8 mouse cellular contexts compared by ENCODE assay signal in the genomic region with DNA sequence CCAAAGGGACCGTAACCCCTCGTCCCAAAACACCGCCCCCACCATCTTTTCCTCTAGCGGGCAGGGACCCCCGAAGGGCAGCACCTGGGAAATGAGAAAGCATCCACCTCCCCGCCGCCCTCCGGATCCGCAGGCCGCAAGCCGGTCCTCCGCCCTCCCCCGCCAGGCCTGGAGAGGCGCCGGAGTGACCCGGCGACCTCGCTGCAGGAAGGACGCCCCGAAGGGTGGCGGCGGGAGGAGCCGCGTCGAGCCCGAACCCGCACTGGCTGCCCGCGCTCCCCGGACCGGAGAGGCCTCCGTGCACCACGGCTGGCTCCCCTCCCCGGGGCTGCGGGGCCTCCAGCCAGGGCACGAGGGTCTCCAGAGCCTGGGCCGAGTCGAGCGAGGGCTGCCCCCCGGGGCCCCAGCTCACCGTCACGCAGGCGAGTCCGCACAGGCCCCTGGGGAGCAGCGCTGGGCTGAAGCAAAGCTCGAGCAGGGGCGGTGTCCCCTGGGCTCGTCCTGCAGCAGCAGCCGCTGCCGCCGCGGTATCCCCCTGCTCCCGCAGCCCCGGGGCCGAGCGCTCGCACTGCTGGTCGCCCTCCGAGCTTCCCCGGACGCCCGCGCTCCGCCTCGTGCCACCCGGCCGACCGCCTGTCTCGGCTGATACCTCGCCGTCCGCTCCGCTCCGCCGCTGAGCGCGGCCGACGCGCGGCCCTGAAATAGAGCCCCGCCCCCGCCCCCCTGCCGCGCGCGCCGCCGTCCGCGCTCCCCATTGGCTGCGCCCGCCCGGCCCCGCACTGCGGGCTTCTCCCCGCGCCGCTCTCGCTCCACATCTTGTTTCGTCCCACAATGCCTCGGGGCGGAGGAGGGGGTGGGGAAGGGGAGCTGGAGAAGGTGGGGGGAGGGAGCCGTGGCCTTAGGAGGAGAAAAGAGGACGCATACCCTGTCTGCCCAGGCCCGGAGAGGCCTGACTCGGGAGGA. TPM values are rescaled to one million over a fixed set of nuclear protein-coding genes. Genes with fewer than 3 reads are reported as not detected.
DNase-seq lines count a peak whose midpoint lies in the region; ATAC-seq lines count a peak whose summit lies in the region.

TSS of gene Dynll2 (minus strand) at position 703 of the 963 bp plus-strand sequence.

- peaks cover 21% of the 10 kb centered on the region for H3K36me3 ChIP-seq in embryonic facial prominence, embryonic 12.5 days
- peaks cover 5% of the 10 kb centered on the region for H3K36me3 ChIP-seq in limb, embryonic 11.5 days (ENCODE audit: control insufficient read depth, insufficient read depth, low read length)
- peaks cover 19% of the 10 kb centered on the region for H3K36me3 ChIP-seq in midbrain, embryonic 13.5 days

- peak within 1 kb of the TSS; percentile 95 for H3K27ac ChIP-seq in embryonic facial prominence, embryonic 12.5 days
- H3K27ac ChIP-seq in limb, embryonic 11.5 days (replicated peaks; ENCODE audit: low read depth, low read length) = peak within 1 kb of the TSS; percentile 91
- H3K27ac ChIP-seq in midbrain, embryonic 13.5 days = peak within 1 kb of the TSS; percentile 98

- peak within 1 kb of the TSS; percentile 91 for H3K4me2 ChIP-seq in embryonic facial prominence, embryonic 12.5 days (replicated peaks)
- H3K4me2 ChIP-seq in limb, embryonic 11.5 days (ENCODE audit: low read depth, severe bottlenecking) = peak within 1 kb of the TSS; percentile 54
- H3K4me2 ChIP-seq in midbrain, embryonic 13.5 days (replicated peaks) = peak within 1 kb of the TSS; percentile 93

- H3K9me3 ChIP-seq in embryonic facial prominence, embryonic 12.5 days = no peaks in the 10 kb centered on the region
- H3K9me3 ChIP-seq in limb, embryonic 11.5 days (ENCODE audit: control insufficient read depth, low read length) = no peaks in the 10 kb centered on the region
- no peaks in the 10 kb centered on the region for H3K9me3 ChIP-seq in midbrain, embryonic 13.5 days

- peaks cover 21% of the 10 kb centered on the region for H3K4me1 ChIP-seq in embryonic facial prominence, embryonic 12.5 days
- peaks cover 5% of the 10 kb centered on the region for H3K4me1 ChIP-seq in limb, embryonic 11.5 days (ENCODE audit: control insufficient read depth, insufficient read depth, low read length)
- peaks cover 46% of the 10 kb centered on the region for H3K4me1 ChIP-seq in midbrain, embryonic 13.5 days (replicated peaks)

- peak within 1 kb of the TSS; percentile 99 for H3K9ac ChIP-seq in embryonic facial prominence, embryonic 12.5 days
- H3K9ac ChIP-seq in limb, embryonic 11.5 days (ENCODE audit: low read length) = peak within 1 kb of the TSS; percentile 96
- peak within 1 kb of the TSS; percentile 96 for H3K9ac ChIP-seq in midbrain, embryonic 13.5 days (replicated peaks)

- peak; percentile 96 for ATAC-seq in embryonic facial prominence, embryonic 12.5 days (ENCODE audit: insufficient number of reproducible peaks, insufficient read depth, low FRiP score, low TSS enrichment)
- ATAC-seq in limb, embryonic 11.5 days (ENCODE audit: insufficient number of reproducible peaks, low FRiP score, low TSS enrichment, low read depth) = peak; percentile 95
- peak; percentile 96 for ATAC-seq in midbrain, embryonic 13.5 days

- DNase-seq in 3T3-L1 (ENCODE audit: low read depth, low spot score) = peak; percentile 89
- peak; percentile 90 to 94 for DNase-seq in adrenal gland, postnatal 36 days
- peak; percentile 100 for DNase-seq in heart, adult 11 months
- DNase-seq in kidney, adult 11 months = peak; percentile 87
- peak; percentile 91 for DNase-seq in limb, embryonic 11.5 days (ENCODE audit: low spot score)
- DNase-seq in spleen, adult 12 weeks (ENCODE audit: low spot score) = peak; percentile 63

- no peaks in the 10 kb centered on the region for H3K27me3 ChIP-seq in embryonic facial prominence, embryonic 12.5 days
- no peaks in the 10 kb centered on the region for H3K27me3 ChIP-seq in limb, embryonic 11.5 days (ENCODE audit: control insufficient read depth, insufficient read depth, low read length)
- H3K27me3 ChIP-seq in midbrain, embryonic 13.5 days = no peaks in the 10 kb centered on the region

- 2% methylated on average over 81 of the region's 107 CpGs for WGBS in embryonic facial prominence, embryonic 12.5 days
- under 1% methylated on average over 89 of the region's 107 CpGs for WGBS in limb, embryonic 11.5 days
- WGBS in midbrain, embryonic 13.5 days = 0% methylated on average over 106 of the region's 107 CpGs

- peak within 1 kb of the TSS; percentile 100 for H3K4me3 ChIP-seq in embryonic facial prominence, embryonic 12.5 days
- H3K4me3 ChIP-seq in limb, embryonic 11.5 days (ENCODE audit: low read depth, low read length) = peak within 1 kb of the TSS; percentile 100
- H3K4me3 ChIP-seq in midbrain, embryonic 13.5 days (replicated peaks) = peak within 1 kb of the TSS; percentile 91

RNA-seq across cellular contexts. Expression of gene Dynll2, which starts in this region (rescaled TPM):
- total RNA-seq in adrenal gland, postnatal 36 days (2021) = 100 to 1,000 TPM; 200 to 233 TPM
- polyA plus RNA-seq in embryonic facial prominence, embryonic 12.5 days (2016; fragmentation: Nextera tagmentation; extraction: Ambion mirVana) = 25.5 and 28.2 TPM in 2 replicates
- polyA plus RNA-seq in limb, embryonic 11.5 days (2014; fragmentation: Nextera tagmentation; extraction: Ambion mirVana) = 16.8 and 18.6 TPM in 2 replicates
- polyA plus RNA-seq in midbrain, embryonic 13.5 days (2015; fragmentation: Nextera tagmentation; extraction: Ambion mirVana) = 43.3 and 52.5 TPM in 2 replicates

Comparison
In these comparisons a context has a peak if more than half of its experiments do, and no peak if none do; other contexts are left out.
1. Peak in every context shown above with its lines: DNase-seq, ATAC-seq, H3K4me3 ChIP-seq and H3K27ac ChIP-seq.